Mouse (Mus musculus): ENCODE measurements around the gene Zfp62. TPM values are rescaled to one million over a fixed set of nuclear protein-coding genes. Genes with fewer than 3 reads are reported as not detected.
"Not testable (repeated sequence)": the region's sequence is repeated elsewhere in the genome, so short reads cannot be mapped to it uniquely, and the experiment has no call there.

Gene Zfp62
- polyA plus RNA-seq, 1 experiment from 2014 or later, result 38.6 TPM

DNA sequence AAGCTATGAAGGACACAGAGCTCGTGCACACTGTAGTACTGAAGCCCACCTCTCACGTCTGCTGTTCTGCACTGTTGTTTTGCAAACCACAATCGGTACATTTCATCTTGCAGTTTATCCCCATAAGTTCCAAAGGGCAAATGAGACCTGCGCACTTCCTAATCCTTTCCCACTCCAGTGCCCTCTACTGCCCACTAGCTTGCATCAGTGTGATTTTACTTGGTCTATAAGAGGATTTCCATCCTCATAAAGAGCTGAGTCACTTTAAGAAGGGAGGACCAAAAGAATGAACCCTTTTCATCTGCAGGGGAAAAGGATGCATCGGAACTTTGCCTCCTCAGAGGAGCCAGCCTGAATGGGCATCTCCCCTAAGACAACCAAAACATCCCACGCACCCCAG lies 16.6 kb upstream of the Zfp62 start:
- H3K4me1 ChIP-seq (ENCODE audit: control insufficient read depth, insufficient read depth, low read length), result no peaks in the 10 kb centered on the region
- H3K9ac ChIP-seq (ENCODE audit: low read depth, low read length), result no peak overlapping the region
- no peaks in the 10 kb centered on the region for H3K27me3 ChIP-seq (ENCODE audit: control insufficient read depth, insufficient read depth, low read depth, low read length)
- H3K9me3 ChIP-seq (replicated peaks; ENCODE audit: control insufficient read depth, low read length, poor library complexity, severe bottlenecking), result no peaks in the 10 kb centered on the region
- H3K4me3 ChIP-seq (ENCODE audit: low read depth, low read length), result no peak overlapping the region
- no peak for ATAC-seq
- H3K27ac ChIP-seq (ENCODE audit: low read length), result no peak overlapping the region
- WGBS, result 74% methylated on average over 6 of the region's 6 CpGs
- no peaks in the 10 kb centered on the region for H3K36me3 ChIP-seq (ENCODE audit: control insufficient read depth, insufficient read depth, low read length)
- no peak overlapping the region for H3K4me2 ChIP-seq (ENCODE audit: low read length)

DNA sequence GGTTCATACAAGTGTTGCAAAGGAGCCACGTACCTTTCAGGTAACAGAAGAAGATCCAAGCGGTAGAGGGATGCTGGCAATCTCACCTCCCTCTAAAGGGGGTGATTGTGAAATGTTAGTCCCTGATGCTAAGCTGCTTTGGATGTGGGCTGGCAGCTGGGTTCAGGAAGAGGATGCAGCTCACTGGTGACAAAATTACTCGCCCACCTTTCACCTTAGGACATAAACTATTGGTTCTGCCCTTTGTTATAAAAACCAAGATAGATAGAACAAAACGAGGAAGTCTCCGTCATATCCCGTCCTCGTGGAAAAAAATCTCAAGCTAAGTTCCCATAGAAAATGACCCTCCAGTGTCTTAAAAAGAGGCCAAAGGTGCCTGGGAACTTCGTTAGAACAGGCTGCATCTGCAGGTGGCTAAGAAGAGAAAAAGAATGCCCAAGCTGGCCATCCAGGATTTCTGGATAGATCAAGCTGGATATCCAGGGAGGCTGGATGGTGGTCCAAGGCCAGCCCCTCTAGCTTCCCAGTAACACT lies 16.1 kb upstream of the Zfp62 start, which contains the start of gene Btnl9:
Gene Btnl9 (minus strand): TSS at position 205 of the 534 bp plus-strand sequence.
- no peak within 1 kb of the TSS for H3K9ac ChIP-seq (ENCODE audit: low read depth, low read length)
- H3K4me2 ChIP-seq (ENCODE audit: low read length), result no peak within 1 kb of the TSS
- no peaks in the 10 kb centered on the region for H3K4me1 ChIP-seq (ENCODE audit: control insufficient read depth, insufficient read depth, low read length)
- H3K27me3 ChIP-seq (ENCODE audit: control insufficient read depth, insufficient read depth, low read depth, low read length), result no peaks in the 10 kb centered on the region
- no peak for ATAC-seq
- 82% methylated on average over 8 of the region's 8 CpGs for WGBS
- no peak within 1 kb of the TSS for H3K4me3 ChIP-seq (ENCODE audit: low read depth, low read length)
- no peak within 1 kb of the TSS for H3K27ac ChIP-seq (ENCODE audit: low read length)
- no peaks in the 10 kb centered on the region for H3K9me3 ChIP-seq (replicated peaks; ENCODE audit: control insufficient read depth, low read length, poor library complexity, severe bottlenecking)
- H3K36me3 ChIP-seq (ENCODE audit: control insufficient read depth, insufficient read depth, low read length), result no peaks in the 10 kb centered on the region

GRCm38 (mm10) chr11:49187701-49188100 lies 15.4 kb upstream of the Zfp62 start:
- Histone ChIP-seq H3K27ac (ENCODE audit: low read length) (no peak overlapping the region), H3K4me3 (ENCODE audit: low read depth, low read length) (no peak overlapping the region), H3K27me3 (ENCODE audit: control insufficient read depth, insufficient read depth, low read depth, low read length) (no peaks in the 10 kb centered on the region), H3K4me1 (ENCODE audit: control insufficient read depth, insufficient read depth, low read length) (no peaks in the 10 kb centered on the region), H3K36me3 (ENCODE audit: control insufficient read depth, insufficient read depth, low read length) (no peaks in the 10 kb centered on the region), H3K4me2 (ENCODE audit: low read length) (no peak overlapping the region), H3K9ac (ENCODE audit: low read depth, low read length) (no peak overlapping the region), H3K9me3 (replicated peaks; ENCODE audit: control insufficient read depth, low read length, poor library complexity, severe bottlenecking) (no peaks in the 10 kb centered on the region)
- ATAC-seq, result no peak
- WGBS, result 78% methylated on average over 10 of the region's 10 CpGs

DNA sequence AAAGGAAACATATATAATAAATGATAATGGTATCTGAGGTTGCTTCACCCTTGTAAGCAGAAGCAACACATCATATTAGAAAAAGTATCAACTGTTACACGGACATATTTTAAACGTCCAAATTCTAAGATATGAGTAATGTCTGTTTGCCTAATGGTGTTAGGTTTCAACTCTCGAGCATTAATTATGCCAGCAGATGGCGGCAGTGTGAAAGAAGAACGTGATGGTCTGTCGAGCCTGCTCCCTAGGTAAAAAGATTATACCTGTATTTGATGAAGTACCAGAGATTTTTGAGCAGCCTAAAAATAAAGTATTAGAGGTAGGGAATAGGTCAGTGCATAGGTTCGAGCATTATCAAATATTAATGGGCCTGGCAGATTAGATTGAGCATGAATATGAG lies 13.4 kb upstream of the Zfp62 start:
- Histone ChIP-seq H3K9ac (ENCODE audit: low read depth, low read length) (no peak overlapping the region), H3K27ac (ENCODE audit: low read length) (no peak overlapping the region), H3K9me3 (replicated peaks; ENCODE audit: control insufficient read depth, low read length, poor library complexity, severe bottlenecking) (no peaks in the 10 kb centered on the region), H3K4me3 (ENCODE audit: low read depth, low read length) (no peak overlapping the region), H3K27me3 (ENCODE audit: control insufficient read depth, insufficient read depth, low read depth, low read length) (no peaks in the 10 kb centered on the region), H3K4me2 (ENCODE audit: low read length) (no peak overlapping the region), H3K4me1 (ENCODE audit: control insufficient read depth, insufficient read depth, low read length) (no peaks in the 10 kb centered on the region), H3K36me3 (ENCODE audit: control insufficient read depth, insufficient read depth, low read length) (no peaks in the 10 kb centered on the region)
- ATAC-seq, result peak; percentile 39; the same call in 1 of the 2 replicates
- WGBS, result 8% methylated on average over 7 of the region's 7 CpGs

DNA sequence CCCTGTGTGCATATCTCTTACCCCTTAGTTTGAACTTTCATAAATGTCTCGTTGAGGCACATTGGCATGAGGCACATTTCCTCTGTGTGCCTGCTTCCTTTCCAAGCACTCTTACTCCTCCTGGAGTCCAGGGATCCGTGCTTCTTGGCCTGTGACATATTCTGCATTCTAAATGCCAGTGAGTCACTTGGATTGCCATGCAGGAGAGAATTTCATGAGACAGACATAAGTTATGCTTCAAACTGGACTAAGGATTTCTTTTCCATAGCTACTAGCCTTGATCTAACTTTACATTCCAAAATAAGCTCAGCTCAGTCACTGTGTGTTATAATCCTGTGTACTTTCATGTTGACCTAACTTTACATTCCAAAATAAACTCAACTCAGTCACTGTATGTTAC lies 12.0 kb upstream of the Zfp62 start:
- Histone ChIP-seq H3K4me3 (ENCODE audit: low read depth, low read length) (no peak overlapping the region), H3K27me3 (ENCODE audit: control insufficient read depth, insufficient read depth, low read depth, low read length) (no peaks in the 10 kb centered on the region), H3K9ac (ENCODE audit: low read depth, low read length) (no peak overlapping the region), H3K4me2 (ENCODE audit: low read length) (no peak overlapping the region), H3K36me3 (ENCODE audit: control insufficient read depth, insufficient read depth, low read length) (no peaks in the 10 kb centered on the region), H3K27ac (ENCODE audit: low read length) (no peak overlapping the region), H3K9me3 (replicated peaks; ENCODE audit: control insufficient read depth, low read length, poor library complexity, severe bottlenecking) (no peaks in the 10 kb centered on the region), H3K4me1 (ENCODE audit: control insufficient read depth, insufficient read depth, low read length) (no peaks in the 10 kb centered on the region)
- WGBS, result 71% methylated on average over 2 of the region's 2 CpGs
- no peak for ATAC-seq

GRCm38 (mm10) chr11:49194771-49195170 lies 8.3 kb upstream of the Zfp62 start:
- not testable (repeated sequence) for H3K27ac ChIP-seq (ENCODE audit: low read length); H3K36me3 ChIP-seq (ENCODE audit: control insufficient read depth, insufficient read depth, low read length); H3K4me2 ChIP-seq (ENCODE audit: low read length); H3K9me3 ChIP-seq (replicated peaks; ENCODE audit: control insufficient read depth, low read length, poor library complexity, severe bottlenecking); H3K4me3 ChIP-seq (ENCODE audit: low read depth, low read length); ATAC-seq; H3K27me3 ChIP-seq (ENCODE audit: control insufficient read depth, insufficient read depth, low read depth, low read length); H3K4me1 ChIP-seq (ENCODE audit: control insufficient read depth, insufficient read depth, low read length); H3K9ac ChIP-seq (ENCODE audit: low read depth, low read length)
- WGBS, result 95% methylated on average over 9 of the region's 9 CpGs

DNA sequence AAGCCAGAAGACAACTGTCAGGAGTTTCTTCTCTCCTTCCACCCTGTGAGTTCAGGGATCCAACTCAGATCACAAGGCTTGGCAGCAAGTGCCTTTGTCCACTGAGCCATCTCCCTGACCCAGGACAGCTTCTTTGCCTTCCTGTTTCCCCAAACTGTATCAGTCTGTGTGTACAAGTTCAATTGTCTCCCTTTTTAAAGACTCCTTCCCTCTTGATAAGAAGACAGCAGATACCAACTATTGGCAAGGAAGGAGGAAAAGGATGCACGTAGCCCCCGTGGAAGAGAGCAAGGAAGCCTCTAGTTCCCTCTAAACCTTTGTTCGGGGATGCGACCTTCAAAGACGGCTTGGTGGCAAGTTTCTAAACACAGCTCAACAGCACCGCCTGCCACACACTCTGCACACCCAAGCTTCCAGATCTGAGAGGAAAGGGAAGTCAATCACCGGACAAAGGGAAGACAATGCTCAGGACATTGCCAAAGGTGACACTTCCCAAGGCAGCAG lies 7.2 kb upstream of the Zfp62 start:
- Histone ChIP-seq H3K27ac (ENCODE audit: low read length) (no peak overlapping the region), H3K4me1 (ENCODE audit: control insufficient read depth, insufficient read depth, low read length) (no peaks in the 10 kb centered on the region), H3K9ac (ENCODE audit: low read depth, low read length) (no peak overlapping the region), H3K27me3 (ENCODE audit: control insufficient read depth, insufficient read depth, low read depth, low read length) (no peaks in the 10 kb centered on the region), H3K9me3 (replicated peaks; ENCODE audit: control insufficient read depth, low read length, poor library complexity, severe bottlenecking) (no peaks in the 10 kb centered on the region), H3K4me3 (ENCODE audit: low read depth, low read length) (no peak overlapping the region), H3K4me2 (ENCODE audit: low read length) (no peak overlapping the region), H3K36me3 (ENCODE audit: control insufficient read depth, insufficient read depth, low read length) (no peaks in the 10 kb centered on the region)
- no peak for ATAC-seq
- WGBS, result 92% methylated on average over 7 of the region's 7 CpGs

DNA sequence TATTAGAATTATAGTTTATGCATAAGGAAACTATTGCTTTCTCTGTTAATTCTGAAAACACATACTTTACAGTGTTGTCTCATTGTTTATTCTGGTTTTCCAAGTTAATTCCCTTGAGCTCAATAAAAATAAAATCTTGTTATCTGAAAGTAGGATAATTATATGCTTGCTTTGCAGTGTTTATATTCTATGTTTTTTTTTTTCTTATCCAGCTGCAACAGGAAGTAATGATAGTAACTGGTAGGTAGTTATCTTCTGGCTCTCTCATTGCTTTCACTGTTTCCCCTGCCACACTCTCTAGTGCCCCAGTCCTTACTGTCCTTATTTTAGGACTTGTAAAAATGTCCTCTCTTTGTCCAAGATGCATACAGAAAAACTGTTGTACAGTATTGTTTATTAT lies 2.4 kb upstream of the Zfp62 start:
- Histone ChIP-seq H3K36me3 (ENCODE audit: control insufficient read depth, insufficient read depth, low read length) (no peaks in the 10 kb centered on the region), H3K4me1 (ENCODE audit: control insufficient read depth, insufficient read depth, low read length) (peaks cover 19% of the 10 kb centered on the region), H3K9ac (ENCODE audit: low read depth, low read length) (no peak overlapping the region), H3K4me2 (ENCODE audit: low read length) (no peak overlapping the region), H3K9me3 (replicated peaks; ENCODE audit: control insufficient read depth, low read length, poor library complexity, severe bottlenecking) (no peaks in the 10 kb centered on the region), H3K4me3 (ENCODE audit: low read depth, low read length) (no peak overlapping the region), H3K27ac (ENCODE audit: low read length) (no peak overlapping the region), H3K27me3 (ENCODE audit: control insufficient read depth, insufficient read depth, low read depth, low read length) (no peaks in the 10 kb centered on the region)
- ATAC-seq, result no peak

DNA sequence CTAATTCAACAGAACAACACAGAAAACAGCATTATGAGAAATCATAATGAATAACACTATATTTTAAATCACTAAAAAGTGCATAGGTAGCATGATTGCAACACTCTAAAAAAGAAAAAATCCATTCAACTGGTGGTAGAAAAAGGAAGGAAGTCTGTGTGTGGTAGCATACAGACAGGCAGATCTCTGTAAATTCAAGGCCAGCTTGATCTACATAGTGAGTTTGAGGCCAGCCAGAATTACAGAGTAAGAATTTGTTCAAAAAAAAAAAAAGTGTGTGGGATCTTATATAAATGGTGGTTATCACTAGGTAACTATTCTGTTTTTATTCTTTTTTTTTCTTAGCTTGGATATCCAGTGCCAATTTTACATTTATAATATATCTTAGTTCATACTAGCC lies 1.9 kb upstream of the Zfp62 start:
- H3K9me3 ChIP-seq (replicated peaks; ENCODE audit: control insufficient read depth, low read length, poor library complexity, severe bottlenecking), result no peaks in the 10 kb centered on the region
- no peak overlapping the region for H3K4me2 ChIP-seq (ENCODE audit: low read length)
- H3K27me3 ChIP-seq (ENCODE audit: control insufficient read depth, insufficient read depth, low read depth, low read length), result no peaks in the 10 kb centered on the region
- H3K4me1 ChIP-seq (ENCODE audit: control insufficient read depth, insufficient read depth, low read length), result peaks cover 19% of the 10 kb centered on the region
- H3K4me3 ChIP-seq (ENCODE audit: low read depth, low read length), result no peak overlapping the region
- H3K9ac ChIP-seq (ENCODE audit: low read depth, low read length), result no peak overlapping the region
- no peak for ATAC-seq
- H3K36me3 ChIP-seq (ENCODE audit: control insufficient read depth, insufficient read depth, low read length), result no peaks in the 10 kb centered on the region
- H3K27ac ChIP-seq (ENCODE audit: low read length), result no peak overlapping the region

Data from midbrain, embryonic 16.5 days (tissue).